Mouse (Mus musculus): ENCODE measurements at regions not wholly inside any gene's neighbourhood (a gene's known extent, or its start where the extent isn't known, plus 50 kb on each side); places are given as distances from the start of the nearest gene placed in this dataset.

DNA sequence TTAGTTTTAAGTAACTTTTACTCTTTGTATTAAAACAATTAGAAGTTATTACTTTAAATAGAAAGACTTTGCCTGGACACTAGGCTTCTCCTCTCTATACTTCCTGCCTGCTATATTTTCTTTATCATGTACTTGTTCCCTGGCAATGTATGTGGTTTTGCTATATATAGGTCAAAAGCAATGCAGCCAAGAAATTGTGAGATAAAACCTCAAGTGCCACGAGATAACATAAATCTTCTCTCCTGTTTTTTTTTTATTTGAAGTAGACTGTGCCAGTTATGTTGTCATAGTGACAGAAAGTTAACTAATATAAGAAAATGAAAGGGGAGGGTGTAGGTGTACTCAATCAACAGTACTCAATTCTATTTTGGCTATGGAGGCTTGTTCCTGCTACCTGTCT, 258.4 kb downstream of the Dmrta1 start:
- H3K27ac ChIP-seq (ENCODE audit: low read length), result no peak overlapping the region
- ATAC-seq (replicated peaks; ENCODE audit: extremely low read depth, insufficient read depth, low FRiP score), result no peak
- no peaks in the 10 kb centered on the region for H3K9me3 ChIP-seq (replicated peaks; ENCODE audit: control insufficient read depth, low read length)
- 25% methylated on average over 1 of the region's 1 CpGs for WGBS
- H3K9ac ChIP-seq (ENCODE audit: low read length), result no peak overlapping the region
- H3K4me1 ChIP-seq (ENCODE audit: control insufficient read depth, insufficient read depth, low read length), result no peaks in the 10 kb centered on the region
- no peak overlapping the region for H3K4me3 ChIP-seq (ENCODE audit: low read length)
- no peak overlapping the region for H3K4me2 ChIP-seq (ENCODE audit: low read depth, low read length)
- H3K27me3 ChIP-seq (ENCODE audit: control insufficient read depth, insufficient read depth, low read length), result no peaks in the 10 kb centered on the region
- H3K36me3 ChIP-seq (ENCODE audit: control insufficient read depth, insufficient read depth), result no peaks in the 10 kb centered on the region

DNA sequence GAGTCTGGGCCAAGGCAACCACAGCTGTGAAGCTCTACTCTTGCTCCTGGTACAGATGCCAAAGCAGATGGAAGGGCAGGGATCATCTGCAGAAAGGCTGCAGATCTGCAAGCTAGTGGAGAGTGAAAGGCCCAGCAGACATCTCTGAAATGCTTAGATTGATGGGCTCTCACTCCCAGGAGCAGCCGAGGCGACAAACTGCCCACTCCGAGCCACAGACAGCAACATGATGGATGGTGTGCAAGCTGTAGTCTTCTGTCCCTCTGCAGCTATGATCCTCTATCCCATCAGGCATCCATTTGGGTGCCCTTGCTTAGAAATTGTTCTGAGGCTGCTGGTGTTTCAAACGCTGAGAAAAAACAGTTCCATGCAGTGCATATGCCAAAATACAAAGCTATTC, 262.1 kb downstream of the Dmrta1 start:
- ATAC-seq (replicated peaks; ENCODE audit: extremely low read depth, insufficient read depth, low FRiP score), result no peak
- H3K4me3 ChIP-seq (ENCODE audit: low read length), result no peak overlapping the region
- H3K4me2 ChIP-seq (ENCODE audit: low read depth, low read length), result no peak overlapping the region
- H3K9ac ChIP-seq (ENCODE audit: low read length), result no peak overlapping the region
- 46% methylated on average over 4 of the region's 4 CpGs for WGBS
- H3K27me3 ChIP-seq (ENCODE audit: control insufficient read depth, insufficient read depth, low read length), result no peaks in the 10 kb centered on the region
- no peaks in the 10 kb centered on the region for H3K4me1 ChIP-seq (ENCODE audit: control insufficient read depth, insufficient read depth, low read length)
- H3K36me3 ChIP-seq (ENCODE audit: control insufficient read depth, insufficient read depth), result no peaks in the 10 kb centered on the region
- no peak overlapping the region for H3K27ac ChIP-seq (ENCODE audit: low read length)
- no peaks in the 10 kb centered on the region for H3K9me3 ChIP-seq (replicated peaks; ENCODE audit: control insufficient read depth, low read length)

DNA sequence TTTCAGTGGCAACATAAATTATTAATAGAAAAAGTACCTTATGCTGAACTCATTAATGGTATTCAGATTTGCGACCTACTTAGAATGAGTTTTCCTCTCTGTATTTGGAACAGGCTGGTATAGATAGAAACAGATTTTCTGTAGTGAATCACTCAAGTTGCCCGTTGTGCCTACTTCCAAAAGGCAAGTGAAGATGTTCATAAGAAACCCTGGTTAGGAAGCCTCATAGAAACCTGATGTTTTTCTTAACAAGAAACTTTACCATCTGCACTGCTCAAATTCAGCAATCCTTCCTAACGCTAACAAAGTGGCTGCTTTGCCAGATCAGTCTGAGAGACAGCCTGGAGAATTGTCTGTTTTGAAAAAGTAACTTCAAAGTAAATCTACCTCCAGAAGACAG, 242.5 kb upstream of the Zfp352 start:
- no peak overlapping the region for H3K4me2 ChIP-seq (ENCODE audit: low read depth, low read length)
- H3K4me1 ChIP-seq (ENCODE audit: control insufficient read depth, insufficient read depth, low read length), result no peaks in the 10 kb centered on the region
- no peaks in the 10 kb centered on the region for H3K9me3 ChIP-seq (replicated peaks; ENCODE audit: control insufficient read depth, low read length)
- H3K9ac ChIP-seq (ENCODE audit: low read length), result no peak overlapping the region
- 79% methylated on average over 3 of the region's 3 CpGs for WGBS
- ATAC-seq (replicated peaks; ENCODE audit: extremely low read depth, insufficient read depth, low FRiP score), result no peak
- H3K27me3 ChIP-seq (ENCODE audit: control insufficient read depth, insufficient read depth, low read length), result no peaks in the 10 kb centered on the region
- H3K4me3 ChIP-seq (ENCODE audit: low read length), result no peak overlapping the region
- H3K36me3 ChIP-seq (ENCODE audit: control insufficient read depth, insufficient read depth), result no peaks in the 10 kb centered on the region
- H3K27ac ChIP-seq (ENCODE audit: low read length), result no peak overlapping the region

DNA sequence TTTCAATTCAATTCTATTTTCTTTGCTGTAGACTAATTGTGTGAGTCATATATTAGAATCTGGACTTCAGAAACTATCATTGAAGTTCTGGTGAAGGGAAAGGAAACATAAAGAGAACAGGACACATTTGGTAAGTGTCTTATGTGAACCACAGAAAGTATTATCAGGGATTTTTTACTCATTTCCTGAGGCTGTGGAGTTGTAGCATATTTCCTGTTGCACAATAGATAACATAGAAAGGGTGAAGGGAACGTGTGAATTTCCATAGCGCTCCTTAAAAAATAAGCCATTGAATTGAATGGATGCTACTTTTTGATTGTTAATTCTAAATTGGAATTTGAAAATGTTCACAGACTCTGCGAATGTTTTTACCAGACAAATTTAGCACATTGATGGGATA, 215.2 kb upstream of the Zfp352 start:
- ATAC-seq (replicated peaks; ENCODE audit: extremely low read depth, insufficient read depth, low FRiP score), result no peak
- 62% methylated on average over 3 of the region's 3 CpGs for WGBS
- no peaks in the 10 kb centered on the region for H3K4me1 ChIP-seq (ENCODE audit: control insufficient read depth, insufficient read depth, low read length)
- no peak overlapping the region for H3K4me2 ChIP-seq (ENCODE audit: low read depth, low read length)
- no peaks in the 10 kb centered on the region for H3K27me3 ChIP-seq (ENCODE audit: control insufficient read depth, insufficient read depth, low read length)
- no peak overlapping the region for H3K4me3 ChIP-seq (ENCODE audit: low read length)
- no peaks in the 10 kb centered on the region for H3K36me3 ChIP-seq (ENCODE audit: control insufficient read depth, insufficient read depth)
- H3K27ac ChIP-seq (ENCODE audit: low read length), result no peak overlapping the region
- H3K9ac ChIP-seq (ENCODE audit: low read length), result no peak overlapping the region
- H3K9me3 ChIP-seq (replicated peaks; ENCODE audit: control insufficient read depth, low read length), result no peaks in the 10 kb centered on the region

DNA sequence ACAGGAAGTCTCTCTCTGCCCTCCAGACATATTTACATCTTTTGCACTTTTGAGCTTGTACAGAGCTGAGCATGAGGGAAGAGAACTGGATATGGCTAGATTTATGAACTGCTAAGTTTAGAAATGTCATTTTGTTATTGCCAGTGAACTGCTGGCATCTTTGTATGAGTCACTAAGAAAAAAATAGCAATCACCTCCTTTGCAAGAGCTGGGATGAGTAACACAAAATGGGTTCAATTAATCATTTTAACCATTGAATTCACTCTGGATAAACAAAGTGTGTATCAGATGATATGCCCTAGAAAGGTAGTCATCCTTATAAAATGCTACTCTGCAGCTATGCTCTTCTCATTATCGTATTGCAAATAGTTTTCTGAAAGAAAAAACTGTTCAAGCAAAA, 214.7 kb upstream of the Zfp352 start:
- Histone ChIP-seq H3K4me1 (ENCODE audit: control insufficient read depth, insufficient read depth, low read length) (no peaks in the 10 kb centered on the region), H3K36me3 (ENCODE audit: control insufficient read depth, insufficient read depth) (no peaks in the 10 kb centered on the region), H3K9me3 (replicated peaks; ENCODE audit: control insufficient read depth, low read length) (no peaks in the 10 kb centered on the region), H3K27me3 (ENCODE audit: control insufficient read depth, insufficient read depth, low read length) (no peaks in the 10 kb centered on the region), H3K27ac (ENCODE audit: low read length) (no peak overlapping the region), H3K9ac (ENCODE audit: low read length) (no peak overlapping the region), H3K4me2 (ENCODE audit: low read depth, low read length) (no peak overlapping the region), H3K4me3 (ENCODE audit: low read length) (no peak overlapping the region)
- 64% methylated on average over 1 of the region's 1 CpGs for WGBS
- ATAC-seq (replicated peaks; ENCODE audit: extremely low read depth, insufficient read depth, low FRiP score), result no peak

DNA sequence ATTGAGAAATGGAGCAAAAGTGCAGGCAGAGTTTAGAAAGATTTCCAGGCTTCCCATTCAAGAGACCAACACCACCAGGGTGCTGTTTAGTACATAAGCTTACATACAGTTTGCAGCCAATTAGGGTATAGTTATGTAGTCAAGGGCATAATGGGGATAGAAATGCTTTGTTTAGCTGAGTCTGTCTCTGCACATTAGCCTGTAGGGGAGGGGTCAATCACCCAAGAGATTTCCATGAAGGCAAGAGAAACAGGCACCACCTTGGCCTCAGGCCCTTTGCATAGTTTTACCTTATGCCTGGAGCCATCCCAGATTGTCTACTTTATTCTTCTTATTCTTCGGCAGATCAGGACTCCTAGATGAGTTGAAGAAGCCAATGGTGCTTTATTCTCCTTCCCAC, 205.9 kb upstream of the Zfp352 start:
- WGBS, result 90% methylated on average over 1 of the region's 1 CpGs
- Histone ChIP-seq H3K4me3 (ENCODE audit: low read length) (no peak overlapping the region), H3K36me3 (ENCODE audit: control insufficient read depth, insufficient read depth) (no peaks in the 10 kb centered on the region), H3K9ac (ENCODE audit: low read length) (no peak overlapping the region), H3K9me3 (replicated peaks; ENCODE audit: control insufficient read depth, low read length) (no peaks in the 10 kb centered on the region), H3K27me3 (ENCODE audit: control insufficient read depth, insufficient read depth, low read length) (no peaks in the 10 kb centered on the region), H3K27ac (ENCODE audit: low read length) (no peak overlapping the region), H3K4me2 (ENCODE audit: low read depth, low read length) (no peak overlapping the region), H3K4me1 (ENCODE audit: control insufficient read depth, insufficient read depth, low read length) (no peaks in the 10 kb centered on the region)
- no peak for ATAC-seq (replicated peaks; ENCODE audit: extremely low read depth, insufficient read depth, low FRiP score)

DNA sequence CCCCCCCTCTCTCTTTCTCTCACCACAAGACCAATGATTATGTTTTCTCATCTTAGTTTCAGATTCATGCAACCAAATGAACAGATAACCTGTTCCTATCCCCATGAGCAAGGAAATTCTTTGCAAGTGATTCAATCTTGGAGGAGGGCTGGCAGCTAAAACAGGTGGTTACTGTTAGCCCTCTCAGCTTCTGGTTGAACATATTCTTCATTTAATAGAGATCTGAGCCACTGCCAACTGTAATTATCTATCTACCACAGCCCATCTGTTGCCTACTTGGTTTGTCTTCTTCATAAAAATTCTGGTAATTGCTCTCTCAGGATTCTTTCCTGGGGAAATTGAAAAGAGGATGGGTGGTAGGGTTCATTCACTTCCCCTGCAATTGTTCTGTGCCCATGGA, 204.4 kb upstream of the Zfp352 start:
- Histone ChIP-seq H3K36me3 (ENCODE audit: control insufficient read depth, insufficient read depth) (no peaks in the 10 kb centered on the region), H3K27me3 (ENCODE audit: control insufficient read depth, insufficient read depth, low read length) (no peaks in the 10 kb centered on the region), H3K9me3 (replicated peaks; ENCODE audit: control insufficient read depth, low read length) (no peaks in the 10 kb centered on the region), H3K4me1 (ENCODE audit: control insufficient read depth, insufficient read depth, low read length) (no peaks in the 10 kb centered on the region), H3K4me3 (ENCODE audit: low read length) (no peak overlapping the region), H3K27ac (ENCODE audit: low read length) (no peak overlapping the region), H3K4me2 (ENCODE audit: low read depth, low read length) (no peak overlapping the region), H3K9ac (ENCODE audit: low read length) (no peak overlapping the region)
- no peak for ATAC-seq (replicated peaks; ENCODE audit: extremely low read depth, insufficient read depth, low FRiP score)

Data from heart, embryonic 16.5 days (tissue).